Mouse (Mus musculus) embryonic facial prominence, embryonic 12.5 days (tissue): ENCODE measurements at regions not wholly inside any gene's neighbourhood (a gene's known extent, or its start where the extent isn't known, plus 50 kb on each side); places are given as distances from the start of the nearest gene placed in this dataset.
"Not testable (repeated sequence)": the region's sequence is repeated elsewhere in the genome, so short reads cannot be mapped to it uniquely, and the experiment has no call there.

Experiments used
- ATAC-seq: fragments of 200-750 bp; cut with Nextera tagmentation; 2 replicates; pipeline ENCODE4 v1.8.0; 2017; ENCODE audit not compliant: insufficient number of reproducible peaks, insufficient read depth, low FRiP score, low TSS enrichment
- H3K27ac ChIP-seq: fragments of 300-500 bp; sonication (generic); 2 replicates; pipeline ENCODE4 v1.5.1; 2016; ENCODE audit warnings: mild to moderate bottlenecking
- H3K27me3 ChIP-seq: fragments of 300-500 bp; sonication (generic); 2 replicates; pipeline ENCODE4 v1.6.1; 2016; ENCODE audit warnings: mild to moderate bottlenecking, moderate library complexity
- H3K36me3 ChIP-seq: fragments of 300-500 bp; sonication (generic); 2 replicates; pipeline ENCODE4 v1.6.1; 2016; ENCODE audit warnings: mild to moderate bottlenecking
- H3K4me1 ChIP-seq: fragments of 300-500 bp; sonication (generic); 2 replicates; pipeline ENCODE4 v1.6.1; 2016
- H3K4me2 ChIP-seq: fragments of 300-500 bp; sonication (generic); replicated peaks from 2 replicates; pipeline ENCODE4 v1.6.1; 2016; ENCODE audit warnings: mild to moderate bottlenecking, moderate library complexity
- H3K4me3 ChIP-seq: fragments of 300-500 bp; sonication (generic); 2 replicates; pipeline ENCODE4 v1.5.1; 2016; ENCODE audit warnings: mild to moderate bottlenecking
- H3K9ac ChIP-seq: fragments of 300-500 bp; sonication (generic); 2 replicates; pipeline ENCODE4 v1.6.1; 2016; ENCODE audit warnings: mild to moderate bottlenecking, moderate library complexity
- H3K9me3 ChIP-seq: fragments of 300-500 bp; sonication (generic); 2 replicates; pipeline ENCODE4 v1.6.1; 2016; ENCODE audit warnings: mild to moderate bottlenecking, moderate library complexity
- WGBS: fragments of 180-500 bp; shearing (Covaris S2); methylation state at CpG from one replicate; pipeline ENCODE4 v1.1.7; 2016; 5-methylcytosine and 5-hydroxymethylcytosine counted together

DNA sequence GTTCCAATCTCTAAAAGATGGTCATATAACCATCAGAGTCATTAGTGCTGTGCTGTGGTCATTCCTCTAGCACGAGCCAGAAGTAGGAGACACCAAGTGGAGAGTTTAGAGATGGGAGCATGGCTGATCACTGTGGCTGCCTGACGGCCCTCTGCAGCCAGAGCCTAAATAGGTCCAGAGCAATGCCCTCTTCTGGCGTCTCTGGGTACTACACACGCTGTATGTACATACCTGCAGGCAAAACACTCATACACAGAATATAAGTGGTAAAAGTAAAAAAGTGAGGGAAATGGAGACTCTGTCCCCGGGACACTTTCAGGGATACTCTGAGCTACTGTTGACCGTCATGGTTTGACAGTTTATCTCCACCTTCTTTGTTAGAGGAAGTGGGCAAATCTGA is 91.4 kb downstream of the Gm21738 start:
- H3K9me3 ChIP-seq, result peaks cover 23% of the 10 kb centered on the region; the same call in 1 of the 2 replicates
- no peaks in the 10 kb centered on the region for H3K36me3 ChIP-seq
- no peak overlapping the region for H3K4me3 ChIP-seq
- no peak overlapping the region for H3K9ac ChIP-seq
- ATAC-seq, result no peak
- H3K27ac ChIP-seq, result no peak overlapping the region
- H3K27me3 ChIP-seq, result no peaks in the 10 kb centered on the region
- 79% methylated on average over 6 of the region's 6 CpGs for WGBS
- no peaks in the 10 kb centered on the region for H3K4me1 ChIP-seq
- H3K4me2 ChIP-seq, result no peak overlapping the region

DNA sequence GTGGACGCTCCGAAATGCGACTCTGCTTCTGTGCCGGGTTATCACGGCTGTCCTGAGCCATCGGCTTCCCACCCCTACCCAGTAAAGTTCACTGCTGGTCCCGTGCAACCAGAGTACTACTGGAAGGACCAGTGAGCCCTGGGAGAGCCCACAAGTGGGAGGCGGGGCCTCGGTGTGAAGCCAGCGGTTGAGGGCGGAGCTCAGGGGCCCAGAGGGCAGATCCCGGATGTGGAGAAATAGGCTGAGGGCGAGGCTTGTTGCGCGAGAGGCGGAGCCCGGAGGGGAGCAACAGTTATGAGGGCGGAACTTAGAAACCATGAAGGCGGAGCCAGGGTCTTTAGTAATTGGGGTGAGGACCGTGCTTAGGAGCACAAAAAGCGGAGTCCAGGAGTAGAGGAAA is 107.1 kb downstream of the Gm21738 start:
- no peak for ATAC-seq
- H3K27me3 ChIP-seq, result no peaks in the 10 kb centered on the region
- H3K27ac ChIP-seq, result no peak overlapping the region
- 70% methylated on average over 21 of the region's 21 CpGs for WGBS
- H3K4me1 ChIP-seq, result no peaks in the 10 kb centered on the region
- H3K9me3 ChIP-seq, result peaks cover 17% of the 10 kb centered on the region
- no peak overlapping the region for H3K4me3 ChIP-seq
- no peak overlapping the region for H3K9ac ChIP-seq
- no peaks in the 10 kb centered on the region for H3K36me3 ChIP-seq
- H3K4me2 ChIP-seq, result no peak overlapping the region

DNA sequence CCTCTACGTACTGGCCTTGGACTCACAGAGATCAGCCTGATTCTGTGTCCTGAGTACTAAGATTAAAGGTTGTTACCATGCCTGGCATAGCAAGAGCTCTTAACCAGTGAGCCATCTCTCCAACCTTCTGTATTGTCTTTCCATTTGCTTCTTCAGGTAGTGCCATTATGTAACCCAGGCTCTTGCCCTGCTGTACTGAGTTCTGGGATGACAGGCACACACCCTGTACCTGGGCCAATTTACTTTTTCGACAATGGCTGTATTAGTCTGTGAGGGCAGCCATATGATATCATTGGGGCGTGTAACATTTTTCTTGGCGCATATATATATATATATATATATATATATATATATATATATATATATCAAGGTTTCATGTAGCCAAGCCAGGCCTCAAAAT is 115.9 kb downstream of the Gm21738 start:
- not testable (repeated sequence) for H3K4me3 ChIP-seq

DNA sequence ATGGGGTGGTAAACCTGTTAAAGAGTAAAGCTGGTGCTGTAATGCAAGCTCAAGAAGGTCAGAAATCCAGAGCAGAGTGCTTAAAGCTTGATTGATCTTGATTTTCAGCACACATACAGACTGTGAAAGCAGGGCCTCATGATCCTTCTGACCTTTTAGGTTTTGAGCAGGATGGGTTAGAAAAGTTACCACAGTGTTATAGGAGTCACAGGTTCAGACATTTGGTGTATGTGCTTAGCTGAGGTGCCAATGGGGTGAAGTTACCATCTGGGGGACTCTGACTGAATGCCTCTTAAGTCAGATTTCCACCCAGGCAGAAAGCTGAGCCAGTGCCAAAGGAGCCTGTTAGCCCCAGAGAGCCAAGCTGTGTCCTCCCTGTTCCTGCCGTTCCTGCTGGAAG is 139.6 kb downstream of the Gm21738 start:
- H3K9me3 ChIP-seq, result peaks cover 34% of the 10 kb centered on the region
- H3K4me2 ChIP-seq, result no peak overlapping the region
- no peak overlapping the region for H3K4me3 ChIP-seq
- 76% methylated on average over 1 of the region's 1 CpGs for WGBS
- no peaks in the 10 kb centered on the region for H3K4me1 ChIP-seq
- H3K36me3 ChIP-seq, result no peaks in the 10 kb centered on the region
- ATAC-seq, result no peak
- H3K27ac ChIP-seq, result no peak overlapping the region
- H3K27me3 ChIP-seq, result no peaks in the 10 kb centered on the region
- no peak overlapping the region for H3K9ac ChIP-seq

More for the DNA sequence above, 115.9 kb downstream of the Gm21738 start:
- not testable (repeated sequence) for H3K9me3 ChIP-seq, H3K36me3 ChIP-seq, H3K4me1 ChIP-seq, H3K27ac ChIP-seq, H3K9ac ChIP-seq, H3K4me2 ChIP-seq, H3K27me3 ChIP-seq
- WGBS, result 38% methylated on average over 4 of the region's 4 CpGs
- peak; percentile 47; the same call in 1 of the 2 replicates for ATAC-seq

DNA sequence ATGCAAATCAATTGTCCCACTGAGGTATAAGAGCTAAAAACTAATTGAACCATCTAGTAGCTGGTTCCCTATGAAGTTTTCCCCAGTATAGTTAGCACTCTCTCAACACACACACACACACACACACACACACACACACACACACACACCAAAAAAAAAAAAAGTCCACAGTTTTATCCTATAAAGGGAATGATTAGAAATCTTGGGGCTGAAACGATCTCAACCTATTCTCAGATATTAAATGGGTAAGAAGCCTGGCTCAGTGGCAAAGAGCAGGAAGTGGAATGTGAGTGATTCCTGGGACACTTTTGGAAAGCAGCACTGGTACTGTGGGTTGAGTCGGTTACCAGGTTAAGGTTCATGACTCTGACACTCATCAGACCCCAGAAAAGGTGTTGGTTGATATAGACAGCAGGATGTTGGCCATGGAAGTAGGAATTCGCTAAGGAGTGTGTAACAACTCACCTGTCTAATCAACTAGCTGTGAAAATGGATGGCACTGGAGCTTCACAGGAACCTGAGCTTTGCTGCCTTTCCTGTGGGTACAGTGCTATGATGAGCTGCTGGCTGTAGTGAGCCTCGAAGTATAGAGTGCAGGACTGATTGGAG is 140.8 kb downstream of the Gm21738 start:
- no peak overlapping the region for H3K4me3 ChIP-seq
- no peak overlapping the region for H3K9ac ChIP-seq
- H3K27me3 ChIP-seq, result no peaks in the 10 kb centered on the region
- ATAC-seq, result peak; percentile 83; the same call in 1 of the 2 replicates
- peaks cover 40% of the 10 kb centered on the region for H3K9me3 ChIP-seq
- 63% methylated on average over 4 of the region's 4 CpGs for WGBS
- no peaks in the 10 kb centered on the region for H3K4me1 ChIP-seq
- H3K27ac ChIP-seq, result no peak overlapping the region
- no peaks in the 10 kb centered on the region for H3K36me3 ChIP-seq
- H3K4me2 ChIP-seq, result no peak overlapping the region
